Mouse (Mus musculus): Measurements from ENCODE around the gene Zp1. TPM values are rescaled to one million over a fixed set of nuclear protein-coding genes. Genes with fewer than 3 reads are reported as not detected.

The Zp1 gene
- polyA plus RNA-seq, 1 experiment = not detected

DNA sequence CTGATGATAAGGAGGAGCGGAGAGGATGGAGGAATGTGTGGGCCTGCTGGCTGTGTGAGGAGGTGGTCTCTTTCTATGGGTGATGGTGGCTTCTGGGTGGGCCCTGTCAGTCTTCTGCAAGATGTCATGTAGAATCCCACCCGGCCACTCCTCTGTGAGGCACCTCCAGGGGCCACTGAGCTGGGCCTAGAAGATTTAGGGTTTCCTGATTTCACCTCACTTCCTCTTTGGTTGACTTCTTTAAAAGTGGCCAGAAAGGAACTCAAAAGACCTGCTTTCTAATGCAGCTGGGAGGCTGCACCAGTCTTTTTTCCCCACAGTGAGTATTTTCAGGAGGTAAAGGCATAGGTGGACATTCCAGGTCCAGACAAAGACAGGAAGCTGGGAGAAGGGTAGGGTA is 10.2 kb upstream of the Zp1 start:
- no peak for TF ChIP-seq GATA1 (IDR thresholded peaks at IDR 0.05; ENCODE audit: low read length)
- no peak for TF ChIP-seq TAL1 (IDR thresholded peaks at IDR 0.05; ENCODE audit: low read length)
- H3K4me3 ChIP-seq (replicated peaks) = no peak overlapping the region
- peaks cover 2% of the 10 kb centered on the region; the same call in 1 of the 2 replicates for H3K27me3 ChIP-seq (ENCODE audit: control insufficient read depth)
- no peaks in the 10 kb centered on the region for H3K36me3 ChIP-seq (ENCODE audit: control insufficient read depth)
- H3K9me3 ChIP-seq (ENCODE audit: control insufficient read depth, low read length) = no peaks in the 10 kb centered on the region
- H3K4me1 ChIP-seq (ENCODE audit: control insufficient read depth) = no peaks in the 10 kb centered on the region

GRCm38 (mm10) chr19:10926666-10927065 is 6.2 kb upstream of the Zp1 start:
- Histone ChIP-seq H3K27me3 (ENCODE audit: control insufficient read depth) (0 out of 2 replicates have a peak, but pooled peaks cover 2% of the 10 kb centered on the region), H3K4me3 (replicated peaks) (no peak overlapping the region), H3K9me3 (ENCODE audit: control insufficient read depth, low read length) (no peaks in the 10 kb centered on the region), H3K4me1 (ENCODE audit: control insufficient read depth) (no peaks in the 10 kb centered on the region), H3K36me3 (ENCODE audit: control insufficient read depth) (no peaks in the 10 kb centered on the region)
- TF ChIP-seq TAL1 (IDR thresholded peaks at IDR 0.05; ENCODE audit: low read length) (no peak), GATA1 (IDR thresholded peaks at IDR 0.05; ENCODE audit: low read length) (no peak)

DNA sequence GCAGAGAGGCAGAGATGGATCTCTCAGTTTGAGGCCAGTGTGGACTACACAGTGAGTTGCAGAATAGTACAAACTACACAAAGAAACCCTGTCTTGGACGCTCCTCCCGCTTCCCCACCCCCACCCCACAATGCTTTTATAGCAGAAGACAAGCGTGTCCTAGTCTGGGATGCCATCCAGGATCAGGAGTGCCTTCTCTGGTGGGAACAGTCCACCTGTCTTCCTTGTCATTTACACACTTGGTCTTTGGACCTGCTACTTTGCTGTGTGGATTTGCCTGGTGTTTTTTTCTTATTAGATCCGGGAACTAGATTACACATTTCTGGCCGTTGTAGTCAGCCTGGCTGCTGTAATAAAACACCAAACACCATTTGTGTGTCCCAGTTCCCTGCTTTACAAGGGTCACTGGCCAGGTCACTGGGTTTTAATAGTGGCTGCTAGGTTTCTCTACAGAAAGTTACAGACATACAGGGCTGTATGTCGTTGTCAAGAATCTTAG is 5.7 kb upstream of the Zp1 start:
- no peak overlapping the region for H3K4me3 ChIP-seq (replicated peaks)
- 0 out of 2 replicates have a peak, but pooled peaks cover 2% of the 10 kb centered on the region for H3K27me3 ChIP-seq (ENCODE audit: control insufficient read depth)
- TF ChIP-seq GATA1 (IDR thresholded peaks at IDR 0.05; ENCODE audit: low read length) (no peak), TAL1 (IDR thresholded peaks at IDR 0.05; ENCODE audit: low read length) (no peak)
- H3K36me3 ChIP-seq (ENCODE audit: control insufficient read depth) = no peaks in the 10 kb centered on the region
- no peaks in the 10 kb centered on the region for H3K9me3 ChIP-seq (ENCODE audit: control insufficient read depth, low read length)
- H3K4me1 ChIP-seq (ENCODE audit: control insufficient read depth) = no peaks in the 10 kb centered on the region

- TF ChIP-seq TAL1 (IDR thresholded peaks at IDR 0.05; ENCODE audit: low read length) (no peak), GATA1 (IDR thresholded peaks at IDR 0.05; ENCODE audit: low read length) (no peak)
- no peaks in the 10 kb centered on the region for H3K36me3 ChIP-seq (ENCODE audit: control insufficient read depth)
- H3K9me3 ChIP-seq (ENCODE audit: control insufficient read depth, low read length) = no peaks in the 10 kb centered on the region
- 0 out of 2 replicates have a peak, but pooled peaks cover 2% of the 10 kb centered on the region for H3K27me3 ChIP-seq (ENCODE audit: control insufficient read depth)
- H3K4me3 ChIP-seq (replicated peaks) = no peak overlapping the region
- H3K4me1 ChIP-seq (ENCODE audit: control insufficient read depth) = no peaks in the 10 kb centered on the region
Observed at GRCm38 (mm10) chr19:10924220-10924619, 3.8 kb upstream of the Zp1 start.

GRCm38 (mm10) chr19:10921058-10921457 is 626 bp upstream of the Zp1 start:
- H3K9me3 ChIP-seq (ENCODE audit: control insufficient read depth, low read length) = no peaks in the 10 kb centered on the region

GRCm38 (mm10) chr19:10918321-10918991 is 2.0 kb downstream of the Zp1 start:
- TF ChIP-seq GATA1 (IDR thresholded peaks at IDR 0.05; ENCODE audit: low read length) (no peak), TAL1 (IDR thresholded peaks at IDR 0.05; ENCODE audit: low read length) (no peak)
- Histone ChIP-seq H3K9me3 (ENCODE audit: control insufficient read depth, low read length) (no peaks in the 10 kb centered on the region), H3K27me3 (ENCODE audit: control insufficient read depth) (peaks cover 7% of the 10 kb centered on the region), H3K36me3 (ENCODE audit: control insufficient read depth) (no peaks in the 10 kb centered on the region), H3K4me3 (replicated peaks) (no peak overlapping the region), H3K4me1 (ENCODE audit: control insufficient read depth) (peaks cover 6% of the 10 kb centered on the region)

More at GRCm38 (mm10) chr19:10921058-10921457, 626 bp upstream of the Zp1 start:
- H3K4me1 ChIP-seq (ENCODE audit: control insufficient read depth) = peaks cover 5% of the 10 kb centered on the region
- no peaks in the 10 kb centered on the region for H3K27me3 ChIP-seq (ENCODE audit: control insufficient read depth)
- no peak overlapping the region for H3K4me3 ChIP-seq (replicated peaks)
- no peaks in the 10 kb centered on the region for H3K36me3 ChIP-seq (ENCODE audit: control insufficient read depth)
- TF ChIP-seq GATA1 (IDR thresholded peaks at IDR 0.05; ENCODE audit: low read length) (no peak), TAL1 (IDR thresholded peaks at IDR 0.05; ENCODE audit: low read length) (no peak)

DNA sequence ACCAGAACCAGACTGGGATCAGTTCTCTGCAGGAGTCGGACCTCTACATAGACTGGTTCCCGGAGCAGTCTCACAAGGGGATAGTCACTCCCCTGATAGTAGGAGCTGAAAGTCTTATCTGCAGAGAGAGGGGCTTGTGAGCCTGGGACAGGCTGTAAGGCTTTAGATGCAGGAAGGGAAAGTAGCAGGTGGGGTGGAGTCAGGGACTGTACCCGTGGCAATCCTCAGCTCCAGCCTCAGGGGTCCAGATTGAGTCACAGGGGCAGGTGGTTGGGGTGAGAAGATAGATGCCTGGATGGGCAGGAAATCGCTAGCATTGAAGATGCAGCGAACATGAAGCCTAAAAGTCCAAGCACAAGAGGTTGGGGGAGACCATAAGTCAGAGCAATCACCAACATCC is 3.9 kb downstream of the Zp1 start:
- no peak for TF ChIP-seq TAL1 (IDR thresholded peaks at IDR 0.05; ENCODE audit: low read length)
- TF ChIP-seq GATA1 (IDR thresholded peaks at IDR 0.05; ENCODE audit: low read length) = no peak
- Histone ChIP-seq H3K9me3 (ENCODE audit: control insufficient read depth, low read length) (no peaks in the 10 kb centered on the region), H3K27me3 (ENCODE audit: control insufficient read depth) (peaks cover 7% of the 10 kb centered on the region), H3K4me1 (ENCODE audit: control insufficient read depth) (peaks cover 6% of the 10 kb centered on the region), H3K4me3 (replicated peaks) (no peak overlapping the region), H3K36me3 (ENCODE audit: control insufficient read depth) (no peaks in the 10 kb centered on the region)

GRCm38 (mm10) chr19:10914870-10915269 is 5.6 kb downstream of the Zp1 start:
- Histone ChIP-seq H3K4me1 (ENCODE audit: control insufficient read depth) (peaks cover 6% of the 10 kb centered on the region), H3K36me3 (ENCODE audit: control insufficient read depth) (no peaks in the 10 kb centered on the region)

GRCm38 (mm10) chr19:10914291-10914690 is 6.1 kb downstream of the Zp1 start:
- TF ChIP-seq TAL1 (IDR thresholded peaks at IDR 0.05; ENCODE audit: low read length) (no peak), GATA1 (IDR thresholded peaks at IDR 0.05; ENCODE audit: low read length) (no peak)
- Histone ChIP-seq H3K27me3 (ENCODE audit: control insufficient read depth) (peaks cover 7% of the 10 kb centered on the region), H3K4me3 (replicated peaks) (no peak overlapping the region), H3K36me3 (ENCODE audit: control insufficient read depth) (no peaks in the 10 kb centered on the region), H3K9me3 (ENCODE audit: control insufficient read depth, low read length) (no peaks in the 10 kb centered on the region), H3K4me1 (ENCODE audit: control insufficient read depth) (peaks cover 6% of the 10 kb centered on the region)

More at GRCm38 (mm10) chr19:10914870-10915269, 5.6 kb downstream of the Zp1 start:
- peaks cover 7% of the 10 kb centered on the region for H3K27me3 ChIP-seq (ENCODE audit: control insufficient read depth)
- TF ChIP-seq TAL1 (IDR thresholded peaks at IDR 0.05; ENCODE audit: low read length) (no peak), GATA1 (IDR thresholded peaks at IDR 0.05; ENCODE audit: low read length) (no peak)
- no peak overlapping the region for H3K4me3 ChIP-seq (replicated peaks)
- H3K9me3 ChIP-seq (ENCODE audit: control insufficient read depth, low read length) = no peaks in the 10 kb centered on the region

Data from erythroblast, embryonic 14.5 days (primary cell).